Mouse (Mus musculus) lung, embryonic 14.5 days (tissue): ENCODE results near the gene Itsn1. TPM values are rescaled to one million over a fixed set of nuclear protein-coding genes. Genes with fewer than 3 reads are reported as not detected.

Experiments used
- ATAC-seq: fragments of 200-750 bp; cut with Nextera tagmentation; 2 replicates; pipeline ENCODE4 v1.8.0; 2017; ENCODE audit warnings: mild to moderate bottlenecking, moderate TSS enrichment, moderate library complexity; ENCODE audit not compliant: insufficient read depth
- DNase-seq: peaks from one replicate; pipeline ENCODE4 v3.0.0-alpha.2; 2015
- H3K27ac ChIP-seq: fragments of 300-500 bp; sonication (generic); 2 replicates; pipeline ENCODE4 v1.5.1; 2014; ENCODE audit warnings: low read depth, mild to moderate bottlenecking, moderate library complexity
- H3K27me3 ChIP-seq: fragments of 300-500 bp; sonication (generic); 2 replicates; pipeline ENCODE4 v1.6.1; 2014; ENCODE audit warnings: low read length, control low read depth; ENCODE audit not compliant: insufficient read depth
- H3K36me3 ChIP-seq: fragments of 300-500 bp; sonication (generic); 2 replicates; pipeline ENCODE4 v1.6.1; 2014; ENCODE audit warnings: control low read depth; ENCODE audit not compliant: insufficient read depth
- H3K4me1 ChIP-seq: fragments of 300-500 bp; sonication (generic); 2 replicates; pipeline ENCODE4 v1.6.1; 2014; ENCODE audit warnings: antibody characterized with exemption, control low read depth; ENCODE audit not compliant: insufficient read depth
- H3K4me2 ChIP-seq: fragments of 300-500 bp; sonication (generic); 2 replicates; pipeline ENCODE4 v1.6.1; 2014; ENCODE audit warnings: mild to moderate bottlenecking
- H3K4me3 ChIP-seq: fragments of 300-500 bp; sonication (generic); 2 replicates; pipeline ENCODE4 v1.5.1; 2014; ENCODE audit warnings: low read depth, low read length
- H3K9ac ChIP-seq: fragments of 300-500 bp; sonication (generic); 2 replicates; pipeline ENCODE4 v1.6.1; 2014
- H3K9me3 ChIP-seq: fragments of 300-500 bp; sonication (generic); 2 replicates; pipeline ENCODE4 v1.6.1; 2016; ENCODE audit warnings: low read depth, low read length, control low read depth
- CTCF ChIP-seq: IDR thresholded peaks from 2 replicates; pipeline ENCODE4 v1.5.1; 2016; ENCODE audit warnings: antibody characterized with exemption, low read depth
- WGBS: fragments of 180-500 bp; shearing (Covaris S2); extraction: QIAGEN DNeasy Blood & Tissue Kit; methylation state at CpG from one replicate; pipeline ENCODE4 v1.1.7; 2014; 5-methylcytosine and 5-hydroxymethylcytosine counted together
- polyA plus RNA-seq: library from polyadenylated mRNA; unstranded; fragments of >200 nt; fragmentation: Nextera tagmentation; extraction: Ambion mirVana; gene quantifications from 2 replicates; pipeline ENCODE4 v1.2.1, GENCODE M21; 2014

Itsn1 gene
- polyA plus RNA-seq, 1 experiment from 2014 or later: 25.4 TPM

GRCm38 (mm10) chr16:91922939-91923338 lies 193.9 kb downstream of the Itsn1 start:
- Histone ChIP-seq H3K4me3 (no peak overlapping the region), H3K9ac (no peak overlapping the region), H3K9me3 (no peaks in the 10 kb centered on the region), H3K27ac (no peak overlapping the region), H3K27me3 (no peaks in the 10 kb centered on the region), H3K4me2 (no peak overlapping the region), H3K4me1 (no peaks in the 10 kb centered on the region), H3K36me3 (peaks cover 52% of the 10 kb centered on the region)
- DNase-seq (no peak), ATAC-seq (no peak)
- TF ChIP-seq CTCF: no peak
- WGBS: 70% methylated on average over 8 of the region's 8 CpGs

GRCm38 (mm10) chr16:91924426-91924825 lies 195.3 kb downstream of the Itsn1 start:
- H3K27ac ChIP-seq: no peak overlapping the region
- no peaks in the 10 kb centered on the region for H3K27me3 ChIP-seq
- H3K4me2 ChIP-seq: no peak overlapping the region
- H3K9me3 ChIP-seq: no peaks in the 10 kb centered on the region
- ATAC-seq (no peak), DNase-seq (no peak)
- TF ChIP-seq CTCF: no peak
- no peak overlapping the region for H3K4me3 ChIP-seq
- H3K36me3 ChIP-seq: peaks cover 66% of the 10 kb centered on the region
- H3K4me1 ChIP-seq: no peaks in the 10 kb centered on the region
- WGBS: 78% methylated on average over 8 of the region's 8 CpGs
- no peak overlapping the region for H3K9ac ChIP-seq

- Histone ChIP-seq H3K27ac (no peak overlapping the region), H3K36me3 (peaks cover 70% of the 10 kb centered on the region), H3K9ac (no peak overlapping the region), H3K9me3 (no peaks in the 10 kb centered on the region), H3K27me3 (no peaks in the 10 kb centered on the region), H3K4me1 (no peaks in the 10 kb centered on the region), H3K4me3 (no peak overlapping the region), H3K4me2 (no peak overlapping the region)
- no peak for TF ChIP-seq CTCF
- DNase-seq (no peak), ATAC-seq (no peak)
- WGBS: 87% methylated on average over 16 of the region's 16 CpGs
Observed at GRCm38 (mm10) chr16:91927911-91928630, 199.0 kb downstream of the Itsn1 start.

GRCm38 (mm10) chr16:91931078-91932013 lies 202.3 kb downstream of the Itsn1 start:
- Histone ChIP-seq H3K9me3 (no peaks in the 10 kb centered on the region), H3K4me2 (peak overlapping the region; percentile 79), H3K4me3 (peak overlapping the region; percentile 99), H3K27ac (peak overlapping the region; percentile 80), H3K36me3 (peaks cover 38% of the 10 kb centered on the region), H3K4me1 (no peaks in the 10 kb centered on the region), H3K27me3 (no peaks in the 10 kb centered on the region), H3K9ac (peak overlapping the region; percentile 96)
- DNase-seq (peak; percentile 98), ATAC-seq (peak; percentile 94)
- WGBS: under 1% methylated on average over 53 of the region's 53 CpGs
- TF ChIP-seq CTCF: no peak

GRCm38 (mm10) chr16:91932082-91932690 lies 203.1 kb downstream of the Itsn1 start:
- no peak for ATAC-seq
- WGBS: 52% methylated on average over 8 of the region's 8 CpGs
- no peak for DNase-seq

GRCm38 (mm10) chr16:91932843-91933518 lies 203.9 kb downstream of the Itsn1 start:
- ATAC-seq (no peak), DNase-seq (no peak)
- Histone ChIP-seq H3K27ac (no peak overlapping the region), H3K36me3 (peaks cover 22% of the 10 kb centered on the region), H3K4me2 (no peak overlapping the region), H3K4me1 (no peaks in the 10 kb centered on the region), H3K9me3 (no peaks in the 10 kb centered on the region), H3K4me3 (no peak overlapping the region), H3K27me3 (no peaks in the 10 kb centered on the region), H3K9ac (no peak overlapping the region)
- TF ChIP-seq CTCF: no peak
- WGBS: 58% methylated on average over 7 of the region's 10 CpGs

More at GRCm38 (mm10) chr16:91932082-91932690, 203.1 kb downstream of the Itsn1 start:
- Histone ChIP-seq H3K9ac (no peak overlapping the region; the same call in 1 of the 2 replicates), H3K4me3 (peak overlapping the region; percentile 99), H3K36me3 (peaks cover 30% of the 10 kb centered on the region), H3K4me1 (no peaks in the 10 kb centered on the region), H3K9me3 (no peaks in the 10 kb centered on the region), H3K4me2 (peak overlapping the region; percentile 56), H3K27ac (no peak overlapping the region), H3K27me3 (no peaks in the 10 kb centered on the region)
- no peak for TF ChIP-seq CTCF
